Mouse (Mus musculus) stomach, postnatal 0 days (tissue): ENCODE measurements around the gene Nfil3.

Source experiments
- CTCF ChIP-seq: IDR thresholded peaks from 2 replicates; pipeline ENCODE4 v1.5.1; 2016; ENCODE audit warnings: antibody characterized with exemption, low read depth, mild to moderate bottlenecking, moderate library complexity
- EP300 ChIP-seq: optimal IDR thresholded peaks from 2 replicates; pipeline ENCODE3; 2016; ENCODE audit warnings: antibody characterized with exemption

GRCm38 (mm10) chr13:52974676-52975075, 6.2 kb downstream of the Nfil3 start:
- no peak for TF ChIP-seq EP300
- no peak for TF ChIP-seq CTCF
